Mouse (Mus musculus): ENCODE results near the gene Krtap5-3. TPM values are rescaled to one million over a fixed set of nuclear protein-coding genes. Genes with fewer than 3 reads are reported as not detected.
"Not testable (repeated sequence)": the region's sequence is repeated elsewhere in the genome, so short reads cannot be mapped to it uniquely, and the experiment has no call there.

Krtap5-3 gene
- polyA plus RNA-seq, 1 experiment from 2014 or later = not detected

DNA sequence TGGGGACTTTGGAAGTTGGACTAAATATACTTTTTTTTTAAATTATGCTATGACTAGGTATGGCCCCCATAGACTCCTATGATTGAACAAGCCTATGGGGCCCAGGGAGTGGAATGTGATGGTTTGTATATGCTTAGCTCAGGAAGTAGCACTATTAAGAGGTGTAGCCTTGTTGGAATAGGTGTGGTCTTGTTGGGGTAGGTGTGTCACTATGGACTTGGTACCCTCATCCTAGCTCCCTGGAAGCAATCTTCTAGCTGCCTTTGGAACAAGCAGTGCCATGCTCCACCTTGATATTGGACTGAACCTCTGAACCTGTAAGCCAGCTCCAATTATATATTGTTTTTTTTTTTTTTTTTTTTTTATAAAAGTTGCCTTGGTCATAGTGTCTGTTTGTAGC lies 4.3 kb downstream of the Krtap5-3 start:
- Histone ChIP-seq H3K4me3 (no peak overlapping the region), H3K4me2 (replicated peaks) (no peak overlapping the region), H3K9me3 (no peaks in the 10 kb centered on the region), H3K36me3 (no peaks in the 10 kb centered on the region), H3K27ac (no peak overlapping the region), H3K9ac (no peak overlapping the region), H3K27me3 (peaks cover 4% of the 10 kb centered on the region; the same call in 1 of the 2 replicates), H3K4me1 (no peaks in the 10 kb centered on the region)
- ATAC-seq (ENCODE audit: insufficient number of reproducible peaks, insufficient read depth, low FRiP score, low TSS enrichment) = no peak

DNA sequence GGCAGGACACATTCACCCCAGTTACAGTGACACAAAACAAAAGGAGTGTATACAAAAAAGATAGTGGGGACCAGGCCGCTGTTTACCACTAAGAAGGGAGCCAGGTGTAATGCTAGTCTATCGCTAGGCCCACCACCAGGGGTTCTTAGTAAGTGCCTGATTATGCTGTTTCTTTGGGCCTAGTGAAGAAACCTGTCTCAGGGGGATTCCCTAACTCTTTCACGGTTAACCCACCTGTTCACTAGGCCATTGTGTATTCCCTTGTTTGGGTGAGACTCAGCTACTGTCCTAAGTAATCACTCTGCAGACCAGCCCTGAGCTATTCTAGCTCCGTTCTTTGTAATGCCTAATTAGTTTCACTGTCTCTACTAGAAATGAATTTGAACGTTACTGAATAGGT lies 5.7 kb downstream of the Krtap5-3 start:
- not testable (repeated sequence) for H3K4me3 ChIP-seq; H3K27ac ChIP-seq; H3K4me2 ChIP-seq (replicated peaks); H3K27me3 ChIP-seq; ATAC-seq (ENCODE audit: insufficient number of reproducible peaks, insufficient read depth, low FRiP score, low TSS enrichment); H3K9me3 ChIP-seq; H3K36me3 ChIP-seq; H3K4me1 ChIP-seq; H3K9ac ChIP-seq
- WGBS = 75% methylated on average over 5 of the region's 5 CpGs

- ATAC-seq (ENCODE audit: insufficient number of reproducible peaks, insufficient read depth, low FRiP score, low TSS enrichment) = no peak
- 78% methylated on average over 1 of the region's 1 CpGs for whole genome bisulfite sequencing
- Histone ChIP-seq H3K4me3 (no peak within 1 kb of the TSS), H3K27ac (no peak within 1 kb of the TSS), H3K9ac (no peak within 1 kb of the TSS), H3K36me3 (no peaks in the 10 kb centered on the region), H3K4me1 (no peaks in the 10 kb centered on the region), H3K9me3 (no peaks in the 10 kb centered on the region), H3K4me2 (replicated peaks) (no peak within 1 kb of the TSS), H3K27me3 (no peaks in the 10 kb centered on the region)
Measured at GRCm38 (mm10) chr7:142211559-142211958, 10.4 kb downstream of the Krtap5-3 start, which contains the start of gene Gm7579. Gene Gm7579, plus strand, starts transcription at chr7:142211859.

DNA sequence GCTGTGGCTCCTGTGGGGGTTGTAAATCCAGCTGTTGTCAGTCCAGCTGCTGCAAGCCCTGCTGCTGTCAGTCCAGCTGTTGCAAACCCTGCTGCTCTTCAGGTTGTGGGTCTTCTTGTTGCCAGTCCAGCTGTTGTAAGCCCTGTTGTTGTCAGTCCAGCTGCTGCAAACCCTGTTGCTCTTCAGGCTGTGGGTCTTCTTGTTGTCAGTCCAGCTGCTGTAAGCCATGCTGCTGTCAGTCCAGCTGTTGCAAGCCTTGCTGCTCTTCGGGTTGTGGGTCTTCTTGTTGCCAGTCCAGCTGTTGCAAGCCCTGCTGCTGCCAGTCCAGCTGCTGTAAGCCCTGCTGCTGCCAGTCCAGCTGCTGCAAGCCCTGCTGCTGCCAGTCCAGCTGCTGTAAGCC lies 11.0 kb downstream of the Krtap5-3 start:
- not testable (repeated sequence) for H3K36me3 ChIP-seq; H3K9ac ChIP-seq; H3K9me3 ChIP-seq; H3K4me2 ChIP-seq (replicated peaks); H3K27ac ChIP-seq; ATAC-seq (ENCODE audit: insufficient number of reproducible peaks, insufficient read depth, low FRiP score, low TSS enrichment); H3K27me3 ChIP-seq; H3K4me1 ChIP-seq; H3K4me3 ChIP-seq
- 56% methylated on average over 1 of the region's 1 CpGs for WGBS

DNA sequence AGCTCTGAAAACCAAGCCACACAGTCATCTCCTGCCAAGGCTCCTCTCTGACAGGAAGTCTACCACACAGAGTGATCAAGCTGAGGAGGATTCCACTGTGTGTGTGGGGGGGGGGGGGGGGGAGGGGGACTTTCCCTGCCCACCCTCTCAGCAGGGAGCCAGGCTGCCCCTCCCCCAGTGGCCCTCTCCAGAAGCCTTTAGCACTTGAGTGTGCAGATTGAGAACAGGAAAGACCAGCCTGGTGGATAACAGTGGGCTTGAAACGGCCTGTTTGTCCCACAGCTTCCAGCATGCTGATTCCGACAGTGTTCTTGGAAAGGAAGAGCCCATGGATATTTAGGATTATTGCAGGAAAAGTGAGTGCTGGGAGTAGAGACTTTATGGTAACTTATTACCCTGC lies 23.4 kb downstream of the Krtap5-3 start:
- Histone ChIP-seq H3K27ac (no peak overlapping the region), H3K9me3 (no peaks in the 10 kb centered on the region), H3K4me3 (no peak overlapping the region), H3K4me1 (peaks cover 5% of the 10 kb centered on the region; the same call in 1 of the 2 replicates), H3K9ac (no peak overlapping the region), H3K36me3 (no peaks in the 10 kb centered on the region), H3K27me3 (no peaks in the 10 kb centered on the region), H3K4me2 (replicated peaks) (no peak overlapping the region)
- ATAC-seq (ENCODE audit: insufficient number of reproducible peaks, insufficient read depth, low FRiP score, low TSS enrichment) = no peak
- 26% methylated on average over 2 of the region's 2 CpGs for WGBS

DNA sequence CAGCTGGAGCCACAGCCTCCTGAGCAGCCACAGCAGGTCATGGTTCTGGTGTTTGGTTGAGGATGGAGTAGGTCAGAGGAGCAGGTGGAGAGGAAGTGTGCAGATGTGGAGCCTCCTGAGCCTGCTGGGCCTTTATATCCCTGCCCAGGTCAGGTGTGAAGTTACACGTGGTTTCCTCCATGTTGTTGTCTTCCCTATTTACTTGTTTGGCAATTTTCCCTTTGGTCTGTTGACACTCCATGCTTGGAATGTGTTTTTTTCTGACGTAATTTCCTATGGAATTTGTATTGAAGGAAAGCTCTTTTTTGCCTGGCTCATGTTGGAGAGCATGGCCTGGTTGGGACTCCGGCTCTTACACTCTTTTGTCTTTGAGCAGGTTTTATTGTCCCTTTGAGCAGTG lies 28.7 kb downstream of the Krtap5-3 start, which contains the start of gene Krtap5-5:
TSS of gene Krtap5-5 (minus strand) at position 101 of the 400 bp plus-strand sequence.
- H3K27me3 ChIP-seq; H3K9ac ChIP-seq; H3K36me3 ChIP-seq; ATAC-seq (ENCODE audit: insufficient number of reproducible peaks, insufficient read depth, low FRiP score, low TSS enrichment); H3K27ac ChIP-seq; H3K9me3 ChIP-seq; H3K4me2 ChIP-seq (replicated peaks); H3K4me1 ChIP-seq; H3K4me3 ChIP-seq: not testable (repeated sequence)
- 55% methylated on average over 3 of the region's 3 CpGs for WGBS

- WGBS = 26% methylated on average over 1 of the region's 1 CpGs
- ATAC-seq (ENCODE audit: insufficient number of reproducible peaks, insufficient read depth, low FRiP score, low TSS enrichment) = no peak
Measured at GRCm38 (mm10) chr7:142231540-142231939, 30.4 kb downstream of the Krtap5-3 start.

DNA sequence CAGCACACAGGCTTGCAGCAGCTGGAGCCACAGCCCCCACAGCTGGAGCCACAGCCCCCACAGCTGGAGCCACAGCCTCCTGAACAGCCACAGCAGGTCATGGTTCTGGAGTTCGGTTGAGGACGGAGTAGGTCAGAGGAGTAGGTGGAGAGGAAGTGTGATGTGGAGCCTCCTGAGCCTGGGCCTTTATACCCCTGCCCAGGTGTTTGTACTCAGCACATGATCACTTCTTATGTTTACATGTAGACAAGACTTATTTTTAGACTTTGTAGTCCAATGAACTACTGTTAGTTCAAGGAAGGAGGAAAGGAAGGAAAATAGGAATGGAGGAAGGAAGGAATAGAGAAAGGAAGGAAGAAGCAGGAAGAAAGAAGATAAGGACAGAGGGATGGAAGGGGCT lies 39.8 kb downstream of the Krtap5-3 start, which contains the start of gene Gm40460:
TSS of gene Gm40460 (minus strand) at position 101 of the 400 bp plus-strand sequence.
- Histone ChIP-seq H3K9me3 (no peaks in the 10 kb centered on the region), H3K9ac (no peak within 1 kb of the TSS), H3K27me3 (no peaks in the 10 kb centered on the region), H3K4me2 (replicated peaks) (no peak within 1 kb of the TSS), H3K4me3 (no peak within 1 kb of the TSS), H3K36me3 (no peaks in the 10 kb centered on the region), H3K27ac (no peak within 1 kb of the TSS), H3K4me1 (no peaks in the 10 kb centered on the region)
- 40% methylated on average over 2 of the region's 2 CpGs for WGBS
- no peak for ATAC-seq (ENCODE audit: insufficient number of reproducible peaks, insufficient read depth, low FRiP score, low TSS enrichment)

More at GRCm38 (mm10) chr7:142231540-142231939, 30.4 kb downstream of the Krtap5-3 start:
- Histone ChIP-seq H3K9me3 (no peaks in the 10 kb centered on the region), H3K4me1 (no peaks in the 10 kb centered on the region), H3K9ac (no peak overlapping the region), H3K36me3 (no peaks in the 10 kb centered on the region), H3K27me3 (no peaks in the 10 kb centered on the region), H3K4me3 (no peak overlapping the region), H3K27ac (no peak overlapping the region), H3K4me2 (replicated peaks) (no peak overlapping the region)

DNA sequence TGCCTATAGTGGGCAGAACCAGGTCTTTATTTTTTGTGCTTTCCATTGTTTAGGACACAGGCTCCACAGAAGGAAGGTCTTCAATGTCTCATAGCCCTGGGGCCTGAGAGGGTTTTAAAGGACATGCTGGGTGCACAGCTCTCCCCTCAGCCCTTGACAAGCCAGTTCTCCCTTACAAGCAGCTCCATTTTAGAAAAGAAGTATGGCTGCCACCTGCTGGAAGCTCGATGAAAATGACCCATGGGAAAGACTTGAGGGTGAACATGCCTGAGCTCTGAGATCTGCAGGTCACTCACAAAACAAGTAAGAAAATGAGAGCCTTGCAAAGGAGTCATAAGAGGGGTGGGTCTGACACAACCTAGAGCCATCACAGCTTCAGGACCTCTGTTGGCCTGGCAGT lies 48.7 kb downstream of the Krtap5-3 start:
- Histone ChIP-seq H3K36me3 (no peaks in the 10 kb centered on the region), H3K27me3 (no peaks in the 10 kb centered on the region; the same call in 1 of the 2 replicates), H3K4me3 (no peak overlapping the region), H3K27ac (no peak overlapping the region), H3K9ac (no peak overlapping the region), H3K4me1 (no peaks in the 10 kb centered on the region), H3K4me2 (replicated peaks) (no peak overlapping the region), H3K9me3 (no peaks in the 10 kb centered on the region)
- WGBS = 0% methylated on average over 1 of the region's 1 CpGs
- no peak for ATAC-seq (ENCODE audit: insufficient number of reproducible peaks, insufficient read depth, low FRiP score, low TSS enrichment)

Other genes starting within 250 kb of the Krtap5-3 start
- gene Mob2, start 140.3 kb upstream of the Krtap5-3 start, polyA plus RNA-seq (2016; fragmentation: Nextera tagmentation; extraction: Ambion mirVana) = 56.8 and 60.8 TPM in 2 replicates
- gene Dusp8, start 105.5 kb upstream of the Krtap5-3 start, polyA plus RNA-seq (2016; fragmentation: Nextera tagmentation; extraction: Ambion mirVana) = 4.9 and 7.0 TPM in 2 replicates
- not detected in 2 replicates for gene Gm45618, start 80.6 kb upstream of the Krtap5-3 start, polyA plus RNA-seq (2016; fragmentation: Nextera tagmentation; extraction: Ambion mirVana)
- not detected in 2 replicates for gene Gm39115, start 65.3 kb upstream of the Krtap5-3 start, polyA plus RNA-seq (2016; fragmentation: Nextera tagmentation; extraction: Ambion mirVana)
- not detected in 2 replicates for gene Gm45337, start 56.8 kb upstream of the Krtap5-3 start, polyA plus RNA-seq (2016; fragmentation: Nextera tagmentation; extraction: Ambion mirVana)
- gene Gm29735, start 44.3 kb upstream of the Krtap5-3 start, polyA plus RNA-seq (2016; fragmentation: Nextera tagmentation; extraction: Ambion mirVana) = not detected in 2 replicates
- not detected in 2 replicates for gene Gm4553, start 35.6 kb upstream of the Krtap5-3 start, polyA plus RNA-seq (2016; fragmentation: Nextera tagmentation; extraction: Ambion mirVana)
- not detected in 2 replicates for gene Krtap5-2, start 25.4 kb upstream of the Krtap5-3 start, polyA plus RNA-seq (2016; fragmentation: Nextera tagmentation; extraction: Ambion mirVana)
- gene Gm10153, start 11.0 kb upstream of the Krtap5-3 start, polyA plus RNA-seq (2016; fragmentation: Nextera tagmentation; extraction: Ambion mirVana) = not detected in 2 replicates
- gene Gm7579, start 10.5 kb downstream of the Krtap5-3 start, polyA plus RNA-seq (2016; fragmentation: Nextera tagmentation; extraction: Ambion mirVana) = not detected in 2 replicates
- gene Krtap5-5, start 28.6 kb downstream of the Krtap5-3 start, polyA plus RNA-seq (2016; fragmentation: Nextera tagmentation; extraction: Ambion mirVana) = not detected in 2 replicates
- not detected in 2 replicates for gene Gm40460, start 39.7 kb downstream of the Krtap5-3 start, polyA plus RNA-seq (2016; fragmentation: Nextera tagmentation; extraction: Ambion mirVana)
- not detected in 2 replicates for gene Gm2431, start 57.0 kb downstream of the Krtap5-3 start, polyA plus RNA-seq (2016; fragmentation: Nextera tagmentation; extraction: Ambion mirVana)
- gene Gm4559, start 73.0 kb downstream of the Krtap5-3 start, polyA plus RNA-seq (2016; fragmentation: Nextera tagmentation; extraction: Ambion mirVana) = not detected in 2 replicates
- gene Krtap5-1, start 95.8 kb downstream of the Krtap5-3 start, polyA plus RNA-seq (2016; fragmentation: Nextera tagmentation; extraction: Ambion mirVana) = not detected in 2 replicates
- gene Krtap5-4, start 102.2 kb downstream of the Krtap5-3 start, polyA plus RNA-seq (2016; fragmentation: Nextera tagmentation; extraction: Ambion mirVana) = not detected in 2 replicates
- 2.3 and 2.9 TPM in 2 replicates for gene Ifitm10, start 172.4 kb downstream of the Krtap5-3 start, polyA plus RNA-seq (2016; fragmentation: Nextera tagmentation; extraction: Ambion mirVana)
- gene Gm49369, start 181.3 kb downstream of the Krtap5-3 start, polyA plus RNA-seq (2016; fragmentation: Nextera tagmentation; extraction: Ambion mirVana) = 0.67 TPM in 1 of 2 replicates, not detected in the other
- 208 and 210 TPM in 2 replicates for gene Ctsd, start 186.7 kb downstream of the Krtap5-3 start, polyA plus RNA-seq (2016; fragmentation: Nextera tagmentation; extraction: Ambion mirVana)
- gene Syt8, start 233.5 kb downstream of the Krtap5-3 start, polyA plus RNA-seq (2016; fragmentation: Nextera tagmentation; extraction: Ambion mirVana) = 0.35 TPM in 1 of 2 replicates, not detected in the other
- gene Tnni2, start 240.4 kb downstream of the Krtap5-3 start, polyA plus RNA-seq (2016; fragmentation: Nextera tagmentation; extraction: Ambion mirVana) = 7.1 and 9.6 TPM in 2 replicates